Mouse (Mus musculus) thymus, adult 2 months (tissue): ENCODE measurements around the gene Trpt1.
"Not testable (repeated sequence)": the region's sequence is repeated elsewhere in the genome, so short reads cannot be mapped to it uniquely, and the experiment has no call there.

ENCODE experiments used
- CTCF ChIP-seq: fragments of 200-500 bp; IDR thresholded peaks from 2 replicates; pipeline ENCODE4 v1.5.1; 2012; ENCODE audit warnings: mild to moderate bottlenecking, control low read depth, low read length, moderate library complexity, borderline replicate concordance; ENCODE audit not compliant: control insufficient read depth, poor library complexity, insufficient read depth; ENCODE audit errors: extremely low read depth
- POLR2A ChIP-seq: fragments of 200-500 bp; IDR thresholded peaks from 2 replicates; pipeline ENCODE4 v1.6.1; 2012; ENCODE audit warnings: mild to moderate bottlenecking, low read length, control low read depth, moderate library complexity; ENCODE audit not compliant: control insufficient read depth, poor library complexity, insufficient read depth; ENCODE audit errors: extremely low read depth

GRCm38 (mm10) chr19:6991166-6991565, 4.8 kb upstream of the Trpt1 start:
- not testable (repeated sequence) for TF ChIP-seq POLR2A, CTCF
